Mouse (Mus musculus) MEL (cell line): ENCODE data around the gene Vsig1. TPM values are rescaled to one million over a fixed set of nuclear protein-coding genes. Genes with fewer than 3 reads are reported as not detected.

Source experiments
- DNase-seq: peaks from one replicate; pipeline ENCODE4 v3.0.0; 2011; ENCODE audit warnings: low read depth, low spot score
- H3K27ac ChIP-seq: 2 replicates; pipeline ENCODE4 v1.5.1; 2012; ENCODE audit warnings: low read depth, mild to moderate bottlenecking, control low read depth, low read length, moderate library complexity; ENCODE audit not compliant: control insufficient read depth
- H3K27me3 ChIP-seq, 2 experiments: fragments of 150-350 bp in 1 of 2; sonication (generic) in 1 of 2; 2 replicates each; pipeline ENCODE4 v1.6.1; 2012; ENCODE audit warnings: low read length in 2 of 2, mild to moderate bottlenecking in 2 of 2, improper control_type of control experiment in 1 of 2, moderate library complexity in 1 of 2; ENCODE audit not compliant: insufficient read depth in 2 of 2, control insufficient read depth in 1 of 2
- H3K36me3 ChIP-seq, 2 experiments: 2 replicates each; pipeline ENCODE4 v1.6.1; 2012 to 2014; ENCODE audit warnings: low read length in 2 of 2, improper control_type of control experiment in 1 of 2, inconsistent platforms in 1 of 2, mild to moderate bottlenecking in 1 of 2; ENCODE audit not compliant: insufficient read depth in 2 of 2, control insufficient read depth in 1 of 2
- H3K4me1 ChIP-seq, 2 experiments: fragments of 150-350 bp in 1 of 2; sonication (generic) in 1 of 2; 2 replicates each; pipeline ENCODE4 v1.6.1; 2012; ENCODE audit warnings: low read length in 2 of 2, improper control_type of control experiment in 1 of 2, mild to moderate bottlenecking in 1 of 2; ENCODE audit not compliant: insufficient read depth in 2 of 2, control insufficient read depth in 1 of 2
- H3K4me3 ChIP-seq, 2 experiments: fragments of 150-350 bp in 1 of 2; sonication (generic) in 1 of 2; 2 replicates each; pipeline ENCODE4 v1.5.1; 2012; ENCODE audit warnings: low read depth in 2 of 2, low read length in 2 of 2, mild to moderate bottlenecking in 2 of 2, moderate library complexity in 2 of 2, control low read depth in 1 of 2, improper control_type of control experiment in 1 of 2; ENCODE audit not compliant: control insufficient read depth in 1 of 2, insufficient read depth in 1 of 2
- H3K79me2 ChIP-seq: 2 replicates; pipeline ENCODE4 v1.6.1; 2012; ENCODE audit warnings: mild to moderate bottlenecking, low read length, moderate library complexity; ENCODE audit not compliant: control insufficient read depth, poor library complexity, insufficient read depth
- H3K9ac ChIP-seq: 2 replicates; pipeline ENCODE4 v1.6.1; 2012; ENCODE audit warnings: low read depth, mild to moderate bottlenecking, control low read depth, low read length, moderate library complexity; ENCODE audit not compliant: control insufficient read depth, poor library complexity, severe bottlenecking
- H3K9me3 ChIP-seq: fragments of 150-350 bp; sonication (generic); replicated peaks from 2 replicates; pipeline ENCODE4 v1.6.1; 2012; ENCODE audit warnings: mild to moderate bottlenecking, low read length, improper control_type of control experiment, moderate library complexity; ENCODE audit not compliant: insufficient read depth
- BHLHE40 ChIP-seq: IDR thresholded peaks from 2 replicates; pipeline ENCODE4 v1.6.1; 2012; ENCODE audit warnings: low read depth, mild to moderate bottlenecking, inconsistent platforms, low read length, improper control_type of control experiment, borderline replicate concordance
- E2F4 ChIP-seq: IDR thresholded peaks from 2 replicates; pipeline ENCODE4 v1.6.1; 2011; ENCODE audit warnings: low read depth, low read length, improper control_type of control experiment, borderline replicate concordance
- ELF1 ChIP-seq: IDR thresholded peaks from 2 replicates; pipeline ENCODE4 v1.6.1; 2014; ENCODE audit warnings: low read depth, mild to moderate bottlenecking, inconsistent platforms, low read length, improper control_type of control experiment, moderate library complexity
- EP300 ChIP-seq, 2 experiments: IDR thresholded peaks; 2 replicates each; pipeline ENCODE4 v1.6.1; 2011; ENCODE audit warnings: improper control_type of control experiment in 2 of 2, low read length in 2 of 2, low read depth in 1 of 2, mild to moderate bottlenecking in 1 of 2
- GABPA ChIP-seq: IDR thresholded peaks from 2 replicates; pipeline ENCODE4 v1.6.1; 2012; ENCODE audit warnings: low read depth, mild to moderate bottlenecking, inconsistent platforms, low read length, improper control_type of control experiment, moderate library complexity
- HCFC1 ChIP-seq: IDR thresholded peaks from 2 replicates; pipeline ENCODE4 v1.6.1; 2012; ENCODE audit warnings: low read depth, mild to moderate bottlenecking, inconsistent platforms, low read length, improper control_type of control experiment, moderate library complexity
- JUND ChIP-seq: IDR thresholded peaks from 2 replicates; pipeline ENCODE4 v1.6.1; 2011; ENCODE audit warnings: low read depth, mild to moderate bottlenecking, improper control_type of control experiment, low read length
- KAT2A ChIP-seq: conservative IDR thresholded peaks from 2 replicates; pipeline ENCODE4 v1.6.1; 2012; ENCODE audit warnings: low read depth, low read length, improper control_type of control experiment, inconsistent platforms
- MAFK ChIP-seq: IDR thresholded peaks from 2 replicates; pipeline ENCODE4 v1.6.1; 2011; ENCODE audit warnings: low read depth, mild to moderate bottlenecking, low read length, improper control_type of control experiment, borderline replicate concordance
- MAZ ChIP-seq: IDR thresholded peaks from 2 replicates; pipeline ENCODE4 v1.6.1; 2012; ENCODE audit warnings: low read depth, mild to moderate bottlenecking, inconsistent platforms, low read length, improper control_type of control experiment
- MYC ChIP-seq: IDR thresholded peaks from 2 replicates; pipeline ENCODE4 v1.6.1; 2011; ENCODE audit warnings: low read depth, mild to moderate bottlenecking, low read length, improper control_type of control experiment, moderate library complexity
- NELFE ChIP-seq: IDR thresholded peaks from 2 replicates; pipeline ENCODE4 v1.6.1; 2011; ENCODE audit warnings: low read depth, low read length, improper control_type of control experiment
- NRF1 ChIP-seq: IDR thresholded peaks from 2 replicates; pipeline ENCODE4 v1.6.1; 2014; ENCODE audit warnings: low read depth, mild to moderate bottlenecking, inconsistent platforms, low read length, improper control_type of control experiment, moderate library complexity; ENCODE audit not compliant: poor library complexity, insufficient read depth, severe bottlenecking
- POLR2A ChIP-seq, 2 experiments: IDR thresholded peaks; 2 replicates each; pipeline ENCODE4 v1.6.1; 2011 to 2012; ENCODE audit warnings: low read length in 2 of 2, mild to moderate bottlenecking in 2 of 2, control low read depth in 1 of 2, improper control_type of control experiment in 1 of 2, low read depth in 1 of 2, moderate library complexity in 1 of 2; ENCODE audit not compliant: control insufficient read depth in 1 of 2, insufficient read depth in 1 of 2, poor library complexity in 1 of 2
- POLR2AphosphoS2 ChIP-seq: IDR thresholded peaks from 2 replicates; pipeline ENCODE4 v1.6.1; 2011; ENCODE audit warnings: low read length, improper control_type of control experiment
- POLR2AphosphoS5 ChIP-seq: IDR thresholded peaks from 2 replicates; pipeline ENCODE4 v1.6.1; 2012; ENCODE audit warnings: low read depth, borderline replicate concordance, mild to moderate bottlenecking, inconsistent platforms, low read length, moderate library complexity, mixed read lengths
- RAD21 ChIP-seq: IDR thresholded peaks from 2 replicates; pipeline ENCODE4 v1.6.1; 2011; ENCODE audit warnings: mild to moderate bottlenecking, low read depth, low read length, improper control_type of control experiment
- RCOR1 ChIP-seq: IDR thresholded peaks from 2 replicates; pipeline ENCODE4 v1.6.1; 2012; ENCODE audit warnings: low read depth, mild to moderate bottlenecking, inconsistent platforms, low read length, improper control_type of control experiment
- SIN3A ChIP-seq: IDR thresholded peaks from 2 replicates; pipeline ENCODE4 v1.6.1; 2012; ENCODE audit warnings: low read length, improper control_type of control experiment, inconsistent platforms
- SMC3 ChIP-seq: IDR thresholded peaks from 2 replicates; pipeline ENCODE4 v1.6.1; 2011; ENCODE audit warnings: low read depth, low read length, improper control_type of control experiment
- TAL1 ChIP-seq: IDR thresholded peaks from 2 replicates; pipeline ENCODE4 v1.6.1; 2012; ENCODE audit warnings: mild to moderate bottlenecking, inconsistent platforms, low read length, moderate library complexity, mixed read lengths
- TCF12 ChIP-seq: IDR thresholded peaks from 2 replicates; pipeline ENCODE4 v1.6.1; 2014; ENCODE audit warnings: low read depth, mild to moderate bottlenecking, inconsistent platforms, low read length, improper control_type of control experiment, moderate library complexity
- UBTF ChIP-seq: IDR thresholded peaks from 2 replicates; pipeline ENCODE4 v1.6.1; 2012; ENCODE audit warnings: low read depth, mild to moderate bottlenecking, inconsistent platforms, low read length, improper control_type of control experiment, moderate library complexity, borderline replicate concordance; ENCODE audit not compliant: insufficient read depth
- USF1 ChIP-seq: IDR thresholded peaks from 2 replicates; pipeline ENCODE4 v1.6.1; 2014; ENCODE audit warnings: low read depth, mild to moderate bottlenecking, inconsistent platforms, low read length, improper control_type of control experiment, moderate library complexity
- ZC3H11A ChIP-seq: IDR thresholded peaks from 2 replicates; pipeline ENCODE4 v1.6.1; 2012; ENCODE audit warnings: low read depth, mild to moderate bottlenecking, inconsistent platforms, low read length, improper control_type of control experiment
- ZMIZ1 ChIP-seq: IDR thresholded peaks from 2 replicates; pipeline ENCODE4 v1.6.1; 2012; ENCODE audit warnings: low read depth, mild to moderate bottlenecking, inconsistent platforms, low read length, improper control_type of control experiment, moderate library complexity
- ZNF384 ChIP-seq: IDR thresholded peaks from 2 replicates; pipeline ENCODE4 v1.6.1; 2012; ENCODE audit warnings: low read depth, mild to moderate bottlenecking, inconsistent platforms, low read length, improper control_type of control experiment
- polyA plus RNA-seq, 2 experiments: library from polyadenylated mRNA; stranded (reverse) in 1 of 2; unstranded in 1 of 2; fragments of >175 nt in 1 of 2; fragments of >200 nt in 1 of 2; gene quantifications; 2 replicates each; pipeline versions ENCODE4 v1.2.1 to v1.2.4; 2012; ENCODE audit warnings: low replicate concordance in 2 of 2, low read depth in 1 of 2; ENCODE audit not compliant: insufficient read length in 2 of 2, insufficient read depth in 1 of 2, missing spikeins in 1 of 2
- total RNA-seq: library from RNA; depleted of rRNA; stranded (reverse); fragments of 300-350 nt; gene quantifications from 2 replicates; pipeline ENCODE4 v1.2.3, GENCODE M21; 2012

The Vsig1 gene
- total and polyA plus RNA-seq, 3 experiments: not detected

GRCm38 (mm10) chrX:140979546-140979945 is 72.1 kb downstream of the Vsig1 start (continued):
- TF ChIP-seq JUND (no peak), TAL1 (no peak), NELFE (no peak), RCOR1 (no peak), UBTF (no peak), RAD21 (no peak), EP300 (IDR thresholded peaks at IDR 0.05; ENCODE audit: low read depth in 1 of 2, low read length in 2 of 2) (0 out of 4 replicates have a peak, but pooled peaks of 1 of the 2 experiments have one; percentile 10), ELF1 (peak; percentile 44; the same call in 1 of the 2 replicates), ZC3H11A (no peak), POLR2A (IDR thresholded peaks at IDR 0.05; ENCODE audit: control insufficient read depth in 1 of 2, insufficient read depth in 1 of 2, low read depth in 1 of 2, low read length in 2 of 2, poor library complexity in 1 of 2) (no peak)
- TF ChIP-seq, all 39 proteins: peak for 5

GRCm38 (mm10) chrX:140980163-140980562 is 72.8 kb downstream of the Vsig1 start:
- TF ChIP-seq TAL1: no peak
- TF ChIP-seq MYC: no peak
- TF ChIP-seq MAZ: no peak
- no peak for TF ChIP-seq RCOR1
- no peak for TF ChIP-seq SMC3
- TF ChIP-seq POLR2AphosphoS5: no peak
- Histone ChIP-seq H3K4me3 (no peak overlapping the region), H3K36me3 (peaks cover 0 to 27% of the 10 kb centered on the region in 2 experiments; a peak in 2 of 4 replicates), H3K4me1 (peaks cover 8 to 24% of the 10 kb centered on the region in 2 experiments), H3K9me3 (no peaks in the 10 kb centered on the region), H3K9ac (no peak overlapping the region), H3K27me3 (no peaks in the 10 kb centered on the region), H3K27ac (no peak overlapping the region), H3K79me2 (no peaks in the 10 kb centered on the region)
- no peak for DNase-seq

- peaks cover 0 to 30% of the 10 kb centered on the region in 2 experiments; a peak in 2 of 4 replicates for H3K36me3 ChIP-seq
- H3K9ac ChIP-seq: no peak overlapping the region
- TF ChIP-seq E2F4 (no peak), TAL1 (0 out of 2 replicates have a peak, but pooled peaks have one; percentile 5), NRF1 (no peak), MAFK (no peak), ZMIZ1 (no peak), SIN3A (no peak), RCOR1 (no peak), USF1 (no peak), ZNF384 (no peak), POLR2AphosphoS2 (no peak), JUND (no peak), TCF12 (no peak), EP300 (IDR thresholded peaks at IDR 0.05; ENCODE audit: low read depth in 1 of 2, low read length in 2 of 2) (0 out of 4 replicates have a peak, but pooled peaks of 1 of the 2 experiments have one; percentile 37), MYC (no peak), HCFC1 (no peak), KAT2A (no peak), GABPA (no peak), BHLHE40 (no peak)
- H3K9me3 ChIP-seq: no peaks in the 10 kb centered on the region
- peak; percentile 18 for DNase-seq
- H3K27me3 ChIP-seq: no peaks in the 10 kb centered on the region
- H3K4me3 ChIP-seq: no peak overlapping the region
- no peak overlapping the region for H3K27ac ChIP-seq
- no peaks in the 10 kb centered on the region for H3K79me2 ChIP-seq
- peaks cover 8 to 25% of the 10 kb centered on the region in 2 experiments for H3K4me1 ChIP-seq
These were observed 76.0 kb downstream of the Vsig1 start for GRCm38 (mm10) chrX:140983206-140983960.
